Mouse (Mus musculus) embryo, embryonic 10.5 days (tissue): ENCODE measurements around the gene Glt28d2.
"Not testable (repeated sequence)": the region's sequence is repeated elsewhere in the genome, so short reads cannot be mapped to it uniquely, and the experiment has no call there.

ENCODE experiments used
- DNase-seq: peaks from one replicate; pipeline ENCODE4 v3.0.0-alpha.2; 2015; ENCODE audit warnings: low spot score

The Glt28d2 gene

DNA sequence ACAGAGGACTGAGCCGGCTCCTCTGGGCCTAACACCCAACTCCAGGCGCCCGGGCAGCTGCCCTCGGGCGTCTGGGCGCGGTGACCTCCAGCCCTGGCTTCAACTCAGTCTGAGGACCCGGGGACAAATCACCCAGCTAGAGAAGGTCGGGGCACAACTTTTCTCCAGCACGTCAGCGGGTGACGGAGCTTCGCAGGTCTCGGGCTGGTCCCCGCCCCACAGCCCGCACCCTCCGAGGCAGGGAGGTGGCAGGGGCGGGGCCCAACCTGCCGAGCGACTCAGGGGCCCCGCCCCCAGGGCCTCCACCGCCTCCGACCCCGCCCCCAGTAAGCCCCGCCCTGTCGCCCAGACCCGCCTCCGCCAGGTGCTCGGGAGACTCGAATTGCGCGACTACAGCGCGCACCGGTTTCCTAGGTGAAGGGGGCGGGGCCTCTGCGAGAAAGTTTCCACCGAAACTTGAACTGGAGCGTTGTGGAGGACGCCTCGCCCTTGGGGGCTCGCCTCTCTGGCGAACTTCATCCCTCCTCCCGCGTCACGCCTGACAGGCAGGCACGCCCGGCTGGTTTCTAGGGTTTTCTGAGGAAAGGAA lies at the start of gene Glt28d2, which contains the start of gene Gm37240:
Glt28d2 (minus strand) TSS at position 278 of the 589 bp plus-strand sequence.
Gm37240 (minus strand) TSS at position 280 of the 589 bp plus-strand sequence.
- DNase-seq = peak; percentile 88

- no peak for DNase-seq
These were observed 46.3 kb upstream of the Glt28d2 start for GRCm38 (mm10) chr3:85933586-85933985.

DNA sequence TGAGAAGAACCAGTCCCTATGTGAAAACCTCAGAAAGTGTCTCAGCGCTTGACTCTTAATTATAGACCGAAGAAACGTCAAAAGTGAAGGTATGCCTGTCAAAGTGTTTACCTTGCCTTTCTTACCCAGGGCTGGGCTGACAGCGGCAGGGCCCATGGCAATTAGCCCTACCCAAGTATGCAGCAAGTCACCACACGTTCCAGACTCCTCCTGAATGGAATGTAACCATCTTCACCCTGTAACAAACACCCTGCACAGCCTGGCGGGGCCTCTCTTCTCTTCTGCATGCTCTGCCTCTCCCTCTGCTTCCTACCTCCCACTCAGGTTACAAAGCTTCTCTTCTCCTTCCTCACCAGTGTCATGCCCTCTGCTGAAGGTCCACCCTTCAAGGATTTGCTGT lies 44.5 kb upstream of the Glt28d2 start:
- DNase-seq = no peak

GRCm38 (mm10) chr3:85930671-85931255 lies 43.4 kb upstream of the Glt28d2 start:
- no peak for DNase-seq

- no peak for DNase-seq
These were observed 42.4 kb upstream of the Glt28d2 start for GRCm38 (mm10) chr3:85929711-85930110.

- no peak for DNase-seq
These were observed 40.9 kb upstream of the Glt28d2 start for GRCm38 (mm10) chr3:85928140-85928611.

DNA sequence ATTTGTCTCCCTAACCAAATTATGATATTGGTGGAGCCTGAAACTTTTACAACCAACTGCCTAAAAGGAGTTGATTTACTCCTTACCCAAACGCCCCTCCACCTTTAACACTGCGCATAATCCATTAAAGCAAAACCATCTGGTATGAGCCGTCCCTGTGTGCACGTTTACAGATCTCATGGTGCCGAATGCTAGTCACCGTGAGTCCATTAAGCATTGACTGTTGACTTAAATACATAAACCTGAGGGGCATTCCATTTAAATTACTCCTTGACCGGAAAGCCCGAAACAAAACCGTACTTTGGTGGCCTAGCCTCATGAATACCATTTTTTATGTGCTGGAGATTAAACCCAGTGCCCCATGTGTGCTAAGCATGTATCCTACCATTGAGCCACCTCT lies 40.0 kb upstream of the Glt28d2 start:
- peak; percentile 21 for DNase-seq

DNA sequence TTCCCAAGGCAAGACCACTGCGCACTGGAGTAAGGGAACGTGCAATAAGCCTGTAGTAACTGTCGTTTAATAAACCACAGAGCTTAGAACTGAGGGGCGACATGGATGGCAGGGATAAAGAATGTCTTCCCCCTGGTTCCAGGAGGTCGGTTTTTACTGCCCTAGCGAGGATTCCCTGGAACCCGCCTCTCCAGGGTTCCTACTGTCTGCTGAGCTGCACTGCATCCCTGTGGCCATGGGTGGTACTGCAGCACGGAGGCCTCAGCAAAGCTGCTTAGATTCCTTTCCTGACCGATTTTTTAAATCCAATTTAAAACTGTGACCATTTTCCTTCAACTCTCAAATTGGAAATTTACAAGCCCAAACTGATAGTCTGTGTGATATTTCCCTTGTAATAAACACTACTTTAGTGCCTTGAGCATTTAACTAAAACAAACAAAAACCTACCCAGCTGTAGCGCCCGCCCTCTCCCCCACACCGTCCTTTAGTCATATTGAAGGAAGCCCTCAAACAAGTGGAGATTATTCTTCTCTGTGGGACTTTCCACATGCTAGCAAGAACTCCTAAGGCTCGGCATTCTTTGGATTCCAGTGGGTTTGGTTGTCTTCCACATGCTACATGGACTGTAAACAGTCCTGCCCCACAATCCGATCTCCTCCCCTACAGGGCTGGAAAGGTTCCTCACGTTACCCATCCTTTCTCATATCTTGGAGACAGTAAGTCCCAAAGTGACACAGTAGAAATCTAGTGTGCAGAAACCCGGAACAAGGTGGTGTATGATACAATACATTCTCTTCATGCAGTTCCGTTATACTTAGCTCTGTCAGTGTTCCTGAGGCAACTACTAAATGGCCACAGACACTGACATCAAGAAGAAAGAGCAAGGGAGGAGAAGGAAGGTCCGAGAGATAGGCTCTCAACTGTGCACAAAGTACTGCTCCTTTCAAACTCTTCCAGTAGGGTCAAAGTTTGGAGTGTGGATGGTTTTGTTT lies 36.9 kb upstream of the Glt28d2 start:
- peak; percentile 90 for DNase-seq

GRCm38 (mm10) chr3:85923343-85923742 lies 36.0 kb upstream of the Glt28d2 start:
- no peak for DNase-seq

GRCm38 (mm10) chr3:85922331-85922730 lies 35.0 kb upstream of the Glt28d2 start:
- no peak for DNase-seq

- DNase-seq = not testable (repeated sequence)
These were observed 33.4 kb upstream of the Glt28d2 start for GRCm38 (mm10) chr3:85920671-85921070.

GRCm38 (mm10) chr3:85917600-85917999 lies 30.3 kb upstream of the Glt28d2 start:
- peak; percentile 58 for DNase-seq

GRCm38 (mm10) chr3:85914806-85915205 lies 27.5 kb upstream of the Glt28d2 start:
- no peak for DNase-seq

DNA sequence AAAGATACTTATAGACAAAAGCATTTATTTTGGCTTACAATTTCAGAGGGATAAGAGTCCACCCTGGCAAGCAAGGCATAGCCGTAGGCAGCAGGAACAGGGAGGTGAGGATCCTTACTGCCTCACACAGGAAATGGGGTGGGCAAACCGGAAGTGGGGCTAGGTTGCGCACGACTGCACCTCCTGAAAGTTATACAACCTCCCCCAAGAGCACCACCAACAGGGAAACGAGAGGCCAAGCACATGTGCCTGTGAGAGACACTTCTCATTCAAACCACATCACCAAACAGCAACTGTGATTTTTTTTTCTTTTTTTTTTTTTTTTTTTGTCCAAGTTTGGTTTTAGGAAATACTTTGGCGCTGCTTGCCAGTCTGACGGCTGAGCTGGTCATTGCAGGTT lies 19.8 kb upstream of the Glt28d2 start:
- DNase-seq = no peak

DNA sequence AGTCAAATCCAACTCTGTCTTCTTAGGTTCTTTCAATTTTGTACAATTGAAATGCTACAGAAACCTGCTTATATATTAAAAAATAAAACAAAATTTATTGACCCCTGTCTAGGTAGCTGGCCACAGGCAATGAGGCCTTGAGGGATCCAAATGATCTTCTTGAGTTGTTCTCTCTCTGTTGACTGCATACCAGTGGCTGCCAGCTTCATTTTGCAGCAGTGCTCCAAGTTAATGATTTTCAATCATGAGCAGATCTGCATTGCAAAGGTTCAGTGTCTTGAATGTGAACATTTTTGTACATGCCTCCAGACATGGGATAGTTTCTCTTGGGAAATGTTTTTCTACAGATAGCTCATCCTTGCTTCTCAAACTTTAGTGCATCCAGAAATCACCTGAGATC lies 17.1 kb upstream of the Glt28d2 start:
- no peak for DNase-seq

DNA sequence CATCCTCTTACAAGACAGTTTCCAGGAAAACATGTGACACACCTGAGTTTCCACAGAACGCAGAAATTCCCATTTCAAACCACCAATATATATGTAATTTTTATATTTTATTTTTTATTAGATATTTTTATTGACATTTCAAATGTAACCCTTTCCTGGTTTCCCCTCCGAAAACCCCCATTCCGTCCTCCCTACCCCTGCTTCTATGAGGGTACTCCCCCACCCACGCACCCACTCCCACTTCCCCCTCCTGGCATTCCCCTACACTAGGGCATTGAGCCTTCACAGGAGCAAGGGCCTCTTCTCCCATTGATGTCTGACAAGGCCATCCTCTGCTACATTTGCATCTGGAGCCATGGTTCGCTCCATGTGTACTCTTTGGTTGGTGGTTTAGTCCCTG lies 7.7 kb upstream of the Glt28d2 start:
- DNase-seq = no peak

DNA sequence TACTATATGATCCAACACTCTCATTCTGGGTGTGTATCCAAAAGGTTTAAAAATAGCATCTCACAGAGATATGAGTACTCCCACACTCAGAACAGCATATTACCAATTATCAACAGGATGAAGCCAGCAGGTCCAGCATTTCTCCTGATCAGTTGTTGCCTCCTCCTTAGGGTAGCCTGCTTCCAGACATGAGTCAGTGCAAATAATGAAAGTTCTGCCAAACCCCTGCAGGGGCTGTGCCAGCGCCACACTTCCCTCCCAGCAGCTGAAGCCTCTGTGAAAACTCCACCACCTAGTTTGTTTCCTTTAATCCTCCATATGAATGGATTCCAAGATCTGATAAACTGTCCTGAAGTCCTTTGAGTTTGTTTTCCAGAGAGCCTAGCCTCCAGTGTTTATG lies 4.3 kb upstream of the Glt28d2 start:
- DNase-seq = no peak

DNA sequence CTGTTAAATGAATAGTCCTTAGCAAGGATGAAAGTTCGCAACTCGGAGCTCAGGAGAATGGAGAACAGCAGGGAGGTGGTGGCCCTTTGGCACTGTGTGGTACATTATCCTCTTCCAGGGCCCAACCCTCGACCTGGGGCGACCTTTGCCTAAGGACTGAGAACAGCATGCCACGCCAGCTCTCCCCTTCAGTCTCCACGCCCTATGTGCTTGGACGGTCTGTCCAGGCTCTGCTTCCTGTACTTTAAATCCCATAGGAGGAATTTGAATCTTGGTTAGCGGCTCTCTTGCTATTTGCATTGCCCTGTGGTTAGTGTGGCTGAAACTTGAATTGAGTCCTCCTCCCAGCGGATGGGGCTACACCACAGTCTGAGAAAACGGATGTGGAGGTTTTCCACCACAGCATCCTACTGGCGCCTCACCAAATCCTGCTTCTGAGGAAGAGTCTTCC lies 930 bp upstream of the Glt28d2 start:
- DNase-seq = peak; percentile 32

DNA sequence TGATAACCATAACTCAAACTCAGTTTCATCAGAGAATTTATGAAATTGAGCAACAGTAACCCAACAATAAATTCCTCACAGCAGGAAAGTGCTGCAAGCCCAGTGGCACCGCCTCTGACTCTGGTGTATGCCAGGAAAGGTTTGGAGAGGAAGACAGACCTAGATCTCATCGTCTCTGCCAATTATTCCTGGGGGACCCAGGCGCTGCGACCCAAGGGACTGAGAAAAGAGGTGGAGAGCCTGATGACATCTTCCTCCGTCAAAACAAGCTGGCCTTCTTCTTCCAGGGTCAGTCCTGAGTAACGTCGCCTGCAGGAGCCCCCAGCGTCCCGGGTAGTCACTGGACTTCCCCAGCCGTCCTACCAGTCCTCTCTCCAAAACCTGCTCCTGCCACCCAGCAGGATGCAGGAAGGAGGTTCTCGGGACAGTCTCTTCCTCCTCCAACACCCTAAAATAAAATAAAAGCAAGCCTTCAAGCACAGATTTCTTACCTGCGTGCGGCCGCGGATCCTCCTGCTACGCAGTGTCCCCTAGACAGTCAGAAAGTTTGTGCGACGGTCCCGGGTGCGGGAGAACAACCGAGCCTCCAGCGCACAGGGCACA lies 579 bp downstream of the Glt28d2 start:
- DNase-seq = no peak

GRCm38 (mm10) chr3:85885906-85886305 lies 1.4 kb downstream of the Glt28d2 start:
- DNase-seq = no peak

DNA sequence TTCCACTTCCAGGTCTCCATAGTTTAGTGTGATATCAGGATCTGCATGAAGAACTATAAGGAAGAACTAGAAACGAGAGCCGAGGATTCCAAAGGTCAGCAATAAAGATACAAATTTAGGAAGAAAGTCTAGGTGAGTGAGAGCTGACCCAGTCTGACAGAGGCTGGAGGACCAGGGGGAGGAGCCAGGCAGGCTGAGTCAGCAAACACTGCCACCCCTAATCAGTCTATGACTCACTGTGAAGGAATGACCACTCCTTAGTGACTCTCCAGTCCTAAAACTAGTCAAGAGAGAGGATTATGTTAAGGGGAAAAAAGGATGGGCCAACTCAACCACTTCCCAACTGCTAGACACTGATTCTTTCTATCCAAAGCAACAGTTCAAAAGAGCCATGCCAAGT lies 6.6 kb downstream of the Glt28d2 start:
- DNase-seq = no peak

GRCm38 (mm10) chr3:85880068-85880467 lies 7.2 kb downstream of the Glt28d2 start:
- no peak for DNase-seq
